Mouse (Mus musculus): ENCODE measurements around the gene Specc1. TPM values are rescaled to one million over a fixed set of nuclear protein-coding genes. Genes with fewer than 3 reads are reported as not detected.

Gene Specc1
- polyA plus RNA-seq, 1 experiment from 2014 or later: 8.7 TPM

GRCm38 (mm10) chr11:62264018-62264417 is 307.5 kb downstream of the Specc1 start:
- Histone ChIP-seq H3K9me3 (replicated peaks; ENCODE audit: low read length) (no peaks in the 10 kb centered on the region), H3K9ac (ENCODE audit: low read depth, low read length) (no peak overlapping the region), H3K27me3 (ENCODE audit: insufficient read depth, low read length) (no peaks in the 10 kb centered on the region), H3K4me2 (ENCODE audit: low read length) (no peak overlapping the region), H3K4me1 (replicated peaks; ENCODE audit: insufficient read depth, low read length) (no peaks in the 10 kb centered on the region), H3K27ac (no peak overlapping the region), H3K36me3 (ENCODE audit: insufficient read depth, low read length) (no peaks in the 10 kb centered on the region), H3K4me3 (replicated peaks; ENCODE audit: low read depth, low read length) (no peak overlapping the region)
- TF ChIP-seq CTCF (IDR thresholded peaks at IDR 0.05; ENCODE audit: low read depth): no peak
- WGBS: 78% methylated on average over 7 of the region's 7 CpGs
- DNase-seq (ENCODE audit: low spot score) (no peak), ATAC-seq (replicated peaks; ENCODE audit: low FRiP score, low read depth) (no peak)

GRCm38 (mm10) chr11:62265642-62266041 is 309.1 kb downstream of the Specc1 start:
- 76% methylated on average over 7 of the region's 7 CpGs for WGBS
- Histone ChIP-seq H3K36me3 (ENCODE audit: insufficient read depth, low read length) (no peaks in the 10 kb centered on the region), H3K9me3 (replicated peaks; ENCODE audit: low read length) (no peaks in the 10 kb centered on the region), H3K9ac (ENCODE audit: low read depth, low read length) (no peak overlapping the region), H3K27me3 (ENCODE audit: insufficient read depth, low read length) (no peaks in the 10 kb centered on the region), H3K4me1 (replicated peaks; ENCODE audit: insufficient read depth, low read length) (0 out of 2 replicates have a peak, but pooled peaks cover 3% of the 10 kb centered on the region), H3K4me2 (ENCODE audit: low read length) (no peak overlapping the region), H3K4me3 (replicated peaks; ENCODE audit: low read depth, low read length) (no peak overlapping the region), H3K27ac (no peak overlapping the region)
- TF ChIP-seq CTCF (IDR thresholded peaks at IDR 0.05; ENCODE audit: low read depth): no peak
- ATAC-seq (replicated peaks; ENCODE audit: low FRiP score, low read depth): no peak
- DNase-seq (ENCODE audit: low spot score): no peak

GRCm38 (mm10) chr11:62266466-62267214 is 310.1 kb downstream of the Specc1 start:
- H3K4me1 ChIP-seq (replicated peaks; ENCODE audit: insufficient read depth, low read length): 0 out of 2 replicates have a peak, but pooled peaks cover 3% of the 10 kb centered on the region
- no peak overlapping the region for H3K4me3 ChIP-seq (replicated peaks; ENCODE audit: low read depth, low read length)
- H3K27ac ChIP-seq: no peak overlapping the region
- no peak overlapping the region for H3K9ac ChIP-seq (ENCODE audit: low read depth, low read length)
- ATAC-seq (replicated peaks; ENCODE audit: low FRiP score, low read depth) (no peak), DNase-seq (ENCODE audit: low spot score) (no peak)
- WGBS: 64% methylated on average over 17 of the region's 17 CpGs
- no peaks in the 10 kb centered on the region for H3K9me3 ChIP-seq (replicated peaks; ENCODE audit: low read length)
- no peaks in the 10 kb centered on the region for H3K36me3 ChIP-seq (ENCODE audit: insufficient read depth, low read length)
- H3K4me2 ChIP-seq (ENCODE audit: low read length): no peak overlapping the region
- H3K27me3 ChIP-seq (ENCODE audit: insufficient read depth, low read length): no peaks in the 10 kb centered on the region
- TF ChIP-seq CTCF (IDR thresholded peaks at IDR 0.05; ENCODE audit: low read depth): no peak

- H3K9ac ChIP-seq (ENCODE audit: low read depth, low read length): no peak overlapping the region
- no peak for TF ChIP-seq CTCF (IDR thresholded peaks at IDR 0.05; ENCODE audit: low read depth)
- H3K36me3 ChIP-seq (ENCODE audit: insufficient read depth, low read length): no peaks in the 10 kb centered on the region
- H3K27ac ChIP-seq: no peak overlapping the region
- DNase-seq (ENCODE audit: low spot score) (no peak), ATAC-seq (replicated peaks; ENCODE audit: low FRiP score, low read depth) (no peak)
- no peak overlapping the region for H3K4me2 ChIP-seq (ENCODE audit: low read length)
- H3K4me3 ChIP-seq (replicated peaks; ENCODE audit: low read depth, low read length): no peak overlapping the region
- no peaks in the 10 kb centered on the region for H3K9me3 ChIP-seq (replicated peaks; ENCODE audit: low read length)
- no peaks in the 10 kb centered on the region for H3K27me3 ChIP-seq (ENCODE audit: insufficient read depth, low read length)
- WGBS: 52% methylated on average over 8 of the region's 8 CpGs
- 0 out of 2 replicates have a peak, but pooled peaks cover 3% of the 10 kb centered on the region for H3K4me1 ChIP-seq (replicated peaks; ENCODE audit: insufficient read depth, low read length)
These were observed 311.8 kb downstream of the Specc1 start for GRCm38 (mm10) chr11:62268381-62268780.

GRCm38 (mm10) chr11:62269097-62269496 is 312.5 kb downstream of the Specc1 start:
- Histone ChIP-seq H3K27ac (no peak overlapping the region), H3K27me3 (ENCODE audit: insufficient read depth, low read length) (no peaks in the 10 kb centered on the region), H3K9ac (ENCODE audit: low read depth, low read length) (no peak overlapping the region), H3K9me3 (replicated peaks; ENCODE audit: low read length) (no peaks in the 10 kb centered on the region), H3K4me1 (replicated peaks; ENCODE audit: insufficient read depth, low read length) (0 out of 2 replicates have a peak, but pooled peaks cover 3% of the 10 kb centered on the region), H3K4me2 (ENCODE audit: low read length) (no peak overlapping the region), H3K4me3 (replicated peaks; ENCODE audit: low read depth, low read length) (no peak overlapping the region), H3K36me3 (ENCODE audit: insufficient read depth, low read length) (no peaks in the 10 kb centered on the region)
- ATAC-seq (replicated peaks; ENCODE audit: low FRiP score, low read depth): no peak; the same call in 1 of the 2 replicates
- DNase-seq (ENCODE audit: low spot score): no peak
- WGBS: 47% methylated on average over 12 of the region's 12 CpGs
- no peak for TF ChIP-seq CTCF (IDR thresholded peaks at IDR 0.05; ENCODE audit: low read depth)

GRCm38 (mm10) chr11:62270851-62271250 is 314.3 kb downstream of the Specc1 start:
- no peak overlapping the region for H3K4me3 ChIP-seq (replicated peaks; ENCODE audit: low read depth, low read length)
- no peak overlapping the region for H3K9ac ChIP-seq (ENCODE audit: low read depth, low read length)
- no peak overlapping the region for H3K27ac ChIP-seq
- WGBS: 44% methylated on average over 5 of the region's 5 CpGs
- H3K36me3 ChIP-seq (ENCODE audit: insufficient read depth, low read length): no peaks in the 10 kb centered on the region
- ATAC-seq (replicated peaks; ENCODE audit: low FRiP score, low read depth) (no peak), DNase-seq (ENCODE audit: low spot score) (peak; percentile 68)
- no peaks in the 10 kb centered on the region for H3K27me3 ChIP-seq (ENCODE audit: insufficient read depth, low read length)
- no peaks in the 10 kb centered on the region for H3K9me3 ChIP-seq (replicated peaks; ENCODE audit: low read length)
- 0 out of 2 replicates have a peak, but pooled peaks cover 3% of the 10 kb centered on the region for H3K4me1 ChIP-seq (replicated peaks; ENCODE audit: insufficient read depth, low read length)
- TF ChIP-seq CTCF (IDR thresholded peaks at IDR 0.05; ENCODE audit: low read depth): no peak
- H3K4me2 ChIP-seq (ENCODE audit: low read length): no peak overlapping the region

Other genes starting within 250 kb of the Specc1 start
- 19.6 and 21.2 TPM in 2 replicates for gene Slc5a10, start 235.9 kb upstream of the Specc1 start, polyA plus RNA-seq (2015; fragmentation: Nextera tagmentation; extraction: Ambion mirVana)
- 27.8 and 28.2 TPM in 2 replicates for gene Prpsap2, start 194.7 kb upstream of the Specc1 start, polyA plus RNA-seq (2015; fragmentation: Nextera tagmentation; extraction: Ambion mirVana)
- 9.7 and 10.8 TPM in 2 replicates for gene Ulk2, start 101.7 kb upstream of the Specc1 start, polyA plus RNA-seq (2015; fragmentation: Nextera tagmentation; extraction: Ambion mirVana)
- 8.1 and 9.4 TPM in 2 replicates for gene Akap10, start 26.5 kb upstream of the Specc1 start, polyA plus RNA-seq (2015; fragmentation: Nextera tagmentation; extraction: Ambion mirVana)